Mouse (Mus musculus): ENCODE measurements around the gene Il17a.

DNA sequence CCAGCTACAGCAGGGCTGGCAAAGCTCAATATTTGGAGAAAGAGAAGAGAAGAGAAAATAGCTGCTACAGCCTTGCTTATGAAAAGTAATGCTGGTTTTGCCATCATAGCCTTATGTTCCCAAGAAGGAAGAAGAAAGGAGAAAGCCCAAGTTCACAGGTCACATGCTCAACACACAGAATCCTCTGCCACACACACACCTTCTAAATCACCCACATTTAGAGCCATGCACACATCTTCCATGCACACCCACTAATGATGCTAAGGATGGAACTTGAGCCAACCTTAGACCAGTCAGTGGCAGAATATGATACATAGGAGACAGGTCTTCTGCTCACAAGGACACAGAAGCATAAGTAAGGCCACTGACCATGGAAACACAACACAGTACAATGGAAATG, 47.9 kb upstream of the Il17a start:
- TF ChIP-seq POLR2A (IDR thresholded peaks at IDR 0.05; ENCODE audit: insufficient read depth, low read depth, low read length) (no peak), CTCF (IDR thresholded peaks at IDR 0.05; ENCODE audit: insufficient read depth, low read depth, low read length) (no peak)
